Mouse (Mus musculus) liver, adult 2 months (tissue): ENCODE measurements around the gene Ptpn23. TPM values are rescaled to one million over a fixed set of nuclear protein-coding genes. Genes with fewer than 3 reads are reported as not detected.
"Not testable (repeated sequence)": the region's sequence is repeated elsewhere in the genome, so short reads cannot be mapped to it uniquely, and the experiment has no call there.

Experiments
- DNase-seq: peaks from one replicate; pipeline ENCODE4 v3.0.0-alpha.2; 2011; ENCODE audit warnings: low read depth, low spot score; ENCODE audit errors: extremely low read depth
- H3K27ac ChIP-seq: fragments of 200-500 bp; replicated peaks from 2 replicates; pipeline ENCODE4 v1.5.1; 2012; ENCODE audit warnings: low read depth, mild to moderate bottlenecking, control low read depth, inconsistent platforms, low read length; ENCODE audit not compliant: insufficient read depth
- H3K27me3 ChIP-seq: fragments of 200-500 bp; 2 replicates; pipeline ENCODE4 v1.6.1; 2012; ENCODE audit warnings: mild to moderate bottlenecking, moderate library complexity, low read length, inconsistent platforms; ENCODE audit not compliant: control insufficient read depth, insufficient read depth
- H3K36me3 ChIP-seq: fragments of 200-500 bp; 2 replicates; pipeline ENCODE4 v1.6.1; 2012; ENCODE audit warnings: low read length, inconsistent platforms; ENCODE audit not compliant: control insufficient read depth, insufficient read depth
- H3K4me1 ChIP-seq: fragments of 200-500 bp; 2 replicates; pipeline ENCODE4 v1.6.1; 2011; ENCODE audit warnings: low read length; ENCODE audit not compliant: control insufficient read depth, insufficient read depth
- H3K4me3 ChIP-seq: fragments of 200-500 bp; 2 replicates; pipeline ENCODE4 v1.5.1; 2011; ENCODE audit warnings: low read depth, mild to moderate bottlenecking, control low read depth, low read length, moderate library complexity; ENCODE audit not compliant: insufficient read depth
- H3K79me2 ChIP-seq: fragments of 200-500 bp; 2 replicates; pipeline ENCODE4 v1.6.1; 2012; ENCODE audit warnings: inconsistent platforms, mild to moderate bottlenecking, low read length, moderate library complexity; ENCODE audit not compliant: control insufficient read depth, insufficient read depth
- H3K9ac ChIP-seq: fragments of 200-500 bp; 2 replicates; pipeline ENCODE4 v1.6.1; 2012; ENCODE audit warnings: low read depth, mild to moderate bottlenecking, control low read depth, inconsistent platforms, low read length
- CTCF ChIP-seq: fragments of 200-500 bp; IDR thresholded peaks from 2 replicates; pipeline ENCODE4 v1.5.1; 2011; ENCODE audit warnings: low read depth, low read length, control low read depth
- POLR2A ChIP-seq: fragments of 200-500 bp; IDR thresholded peaks from 2 replicates; pipeline ENCODE4 v1.6.1; 2011; ENCODE audit warnings: low read length, control low read depth; ENCODE audit not compliant: insufficient read depth; ENCODE audit errors: extremely low read depth
- WGBS: fragments of 180-500 bp; shearing (Covaris S2); methylation state at CpG from one replicate; pipeline ENCODE4 v1.1.7; 2018; 5-methylcytosine and 5-hydroxymethylcytosine counted together
- polyA plus RNA-seq: library from polyadenylated mRNA; depleted of rRNA; stranded (reverse); fragments of >200 nt; gene quantifications from 2 replicates; pipeline ENCODE4 v1.2.3, GENCODE M21; 2012
- total RNA-seq: library from RNA; depleted of rRNA; stranded (reverse); fragments of >200 nt; gene quantifications from 2 replicates; pipeline ENCODE4 v1.2.3, GENCODE M21; 2014

Ptpn23 gene
- total and polyA plus RNA-seq, 2 experiments = 4.5 to 10.7 TPM

- Histone ChIP-seq H3K36me3 (peaks cover 26% of the 10 kb centered on the region), H3K27ac (no peak overlapping the region), H3K27me3 (no peaks in the 10 kb centered on the region), H3K4me3 (no peak overlapping the region), H3K9ac (no peak overlapping the region), H3K79me2 (no peaks in the 10 kb centered on the region), H3K4me1 (no peaks in the 10 kb centered on the region)
- TF ChIP-seq POLR2A (no peak), CTCF (no peak)
- 97% methylated on average over 8 of the region's 8 CpGs for WGBS
- no peak for DNase-seq
These were observed 28.7 kb downstream of the Ptpn23 start for GRCm38 (mm10) chr9:110379361-110379760.

- not testable (repeated sequence) for DNase-seq, H3K79me2 ChIP-seq, H3K4me1 ChIP-seq, H3K4me3 ChIP-seq, H3K9ac ChIP-seq, H3K27ac ChIP-seq, H3K27me3 ChIP-seq
- peaks cover 20% of the 10 kb centered on the region for H3K36me3 ChIP-seq
- WGBS = 93% methylated on average over 15 of the region's 15 CpGs
These were observed 30.4 kb downstream of the Ptpn23 start for GRCm38 (mm10) chr9:110377655-110378054.

GRCm38 (mm10) chr9:110375668-110376067 lies 32.3 kb downstream of the Ptpn23 start:
- no peak for TF ChIP-seq CTCF
- TF ChIP-seq POLR2A = no peak
- Histone ChIP-seq H3K4me1 (no peaks in the 10 kb centered on the region), H3K4me3 (no peak overlapping the region), H3K9ac (no peak overlapping the region), H3K79me2 (no peaks in the 10 kb centered on the region), H3K36me3 (peaks cover 21% of the 10 kb centered on the region), H3K27me3 (no peaks in the 10 kb centered on the region), H3K27ac (no peak overlapping the region)
- DNase-seq = no peak
- WGBS = 85% methylated on average over 3 of the region's 3 CpGs

GRCm38 (mm10) chr9:110373871-110374270 lies 34.1 kb downstream of the Ptpn23 start:
- no peak overlapping the region for H3K9ac ChIP-seq
- DNase-seq = no peak
- peaks cover 21% of the 10 kb centered on the region for H3K36me3 ChIP-seq
- TF ChIP-seq POLR2A (no peak), CTCF (no peak)
- no peak overlapping the region for H3K4me3 ChIP-seq
- no peak overlapping the region for H3K27ac ChIP-seq
- H3K79me2 ChIP-seq = no peaks in the 10 kb centered on the region
- 95% methylated on average over 13 of the region's 13 CpGs for WGBS
- H3K4me1 ChIP-seq = no peaks in the 10 kb centered on the region
- no peaks in the 10 kb centered on the region for H3K27me3 ChIP-seq

- no peaks in the 10 kb centered on the region for H3K4me1 ChIP-seq
- no peak overlapping the region for H3K4me3 ChIP-seq
- WGBS = 91% methylated on average over 3 of the region's 3 CpGs
- DNase-seq = no peak
- no peaks in the 10 kb centered on the region for H3K79me2 ChIP-seq
- H3K9ac ChIP-seq = no peak overlapping the region
- H3K36me3 ChIP-seq = peaks cover 15% of the 10 kb centered on the region
- H3K27ac ChIP-seq = no peak overlapping the region
- no peak for TF ChIP-seq POLR2A
- TF ChIP-seq CTCF = no peak
- no peaks in the 10 kb centered on the region for H3K27me3 ChIP-seq
These were observed 38.2 kb downstream of the Ptpn23 start for GRCm38 (mm10) chr9:110369860-110370259.

DNA sequence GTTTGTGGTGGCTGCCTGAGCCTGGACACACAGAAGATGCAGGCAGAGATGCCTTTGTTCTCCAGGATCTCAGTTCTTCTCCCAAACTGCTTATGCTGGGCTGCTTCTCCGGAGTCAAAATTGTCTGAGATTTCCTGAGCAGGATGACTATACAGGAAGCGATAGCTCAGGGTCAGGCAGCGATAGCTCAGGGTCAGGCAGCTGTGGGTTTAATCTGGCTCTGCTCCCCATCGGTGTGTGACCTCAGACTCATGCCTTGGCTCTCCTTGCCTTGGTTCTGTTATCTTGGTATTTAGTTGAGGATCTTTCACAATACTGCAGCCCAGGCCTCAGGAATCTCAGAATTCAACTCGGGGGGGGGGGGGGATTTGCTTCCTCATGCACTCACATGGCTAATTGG lies 41.3 kb downstream of the Ptpn23 start:
- TF ChIP-seq POLR2A (no peak), CTCF (no peak)
- no peaks in the 10 kb centered on the region for H3K27me3 ChIP-seq
- 66% methylated on average over 5 of the region's 5 CpGs for WGBS
- H3K9ac ChIP-seq = no peak overlapping the region
- H3K36me3 ChIP-seq = peaks cover 21% of the 10 kb centered on the region
- DNase-seq = no peak
- no peak overlapping the region for H3K4me3 ChIP-seq
- H3K79me2 ChIP-seq = peaks cover 2% of the 10 kb centered on the region; the same call in 1 of the 2 replicates
- H3K4me1 ChIP-seq = peaks cover 3% of the 10 kb centered on the region; the same call in 1 of the 2 replicates
- H3K27ac ChIP-seq = no peak overlapping the region
